Mouse (Mus musculus): ENCODE measurements at regions not wholly inside any gene's neighbourhood (a gene's known extent, or its start where the extent isn't known, plus 50 kb on each side); places are given as distances from the start of the nearest gene placed in this dataset.

DNA sequence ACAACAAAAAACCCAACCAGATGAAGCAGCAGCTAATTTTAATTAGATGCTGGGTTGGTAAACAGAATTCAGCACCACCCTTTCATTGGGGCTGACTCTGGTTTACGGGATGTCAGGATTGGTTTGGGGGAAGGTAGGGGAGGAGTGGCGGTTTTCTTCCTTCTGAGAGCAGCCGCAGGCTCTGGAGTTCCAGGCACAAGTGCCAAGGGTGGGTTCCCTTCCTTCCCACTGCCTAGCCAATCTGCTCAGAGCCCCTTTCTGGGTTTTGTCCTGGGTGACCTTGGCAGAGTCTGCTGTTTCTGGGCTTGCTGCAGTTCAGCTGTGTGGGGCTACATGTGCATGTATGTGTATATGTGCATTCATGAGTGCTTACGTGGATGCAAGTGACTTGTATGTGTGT lies 260.5 kb upstream of the Gm4791 start:
- Histone ChIP-seq H3K4me3 (no peak overlapping the region), H3K27me3 (ENCODE audit: control insufficient read depth, insufficient read depth, insufficient read length) (no peaks in the 10 kb centered on the region), H3K36me3 (ENCODE audit: control insufficient read depth, insufficient read depth) (no peaks in the 10 kb centered on the region), H3ac (ENCODE audit: control insufficient read depth, insufficient read length) (no peak overlapping the region), H3K79me2 (ENCODE audit: control insufficient read depth, insufficient read depth) (no peaks in the 10 kb centered on the region), H3K4me2 (ENCODE audit: low read depth) (no peak overlapping the region)
- TF ChIP-seq TCF12 (IDR thresholded peaks at IDR 0.05; ENCODE audit: insufficient read depth, poor library complexity, severe bottlenecking) (no peak), E2F4 (IDR thresholded peaks at IDR 0.05; ENCODE audit: insufficient read depth) (no peak), REST (IDR thresholded peaks at IDR 0.05; ENCODE audit: insufficient read depth, insufficient read length) (no peak), MYOG (IDR thresholded peaks at IDR 0.05; ENCODE audit: control insufficient read depth in 1 of 3, insufficient read depth in 1 of 3, insufficient read length in 2 of 3, low read depth in 2 of 3) (no peak), POLR2A (IDR thresholded peaks at IDR 0.05; ENCODE audit: insufficient read length, low read depth) (no peak), MYOD1 (IDR thresholded peaks at IDR 0.05; ENCODE audit: control insufficient read depth in 1 of 3, insufficient read length in 2 of 3, low read depth in 2 of 3) (no peak), SRF (IDR thresholded peaks at IDR 0.05; ENCODE audit: control insufficient read depth, insufficient read length, low read depth) (no peak), USF1 (IDR thresholded peaks at IDR 0.05; ENCODE audit: low read depth) (no peak), TCF3 (IDR thresholded peaks at IDR 0.05; ENCODE audit: insufficient read length, low read depth) (no peak), POLR2AphosphoS2 (IDR thresholded peaks at IDR 0.05; ENCODE audit: insufficient read length, low read depth) (no peak), CEBPB (IDR thresholded peaks at IDR 0.05; ENCODE audit: insufficient read depth, poor library complexity, severe bottlenecking) (no peak), MAX (IDR thresholded peaks at IDR 0.05; ENCODE audit: low read depth) (no peak)

DNA sequence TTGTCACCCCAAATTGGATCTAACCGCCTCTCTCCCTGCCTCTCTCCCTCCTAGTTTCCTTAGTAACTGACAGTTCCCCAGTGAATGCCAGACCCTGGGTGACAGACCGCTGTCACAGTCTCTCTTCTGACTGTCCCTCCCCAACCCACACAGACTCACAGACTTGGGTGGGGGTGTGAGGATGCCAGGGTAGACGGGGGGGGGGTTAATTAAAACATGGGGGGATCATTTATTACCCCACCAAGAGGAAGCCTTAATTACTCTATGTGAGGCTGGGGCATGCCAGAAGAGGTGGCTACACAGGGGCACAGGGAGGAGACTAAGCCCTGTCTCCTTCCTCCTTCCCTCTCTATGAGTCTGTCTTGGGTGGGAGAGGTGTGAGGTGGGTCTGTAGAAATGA lies 261.1 kb upstream of the Gm4791 start:
- Histone ChIP-seq H3K27me3 (ENCODE audit: control insufficient read depth, insufficient read depth, insufficient read length) (no peaks in the 10 kb centered on the region), H3K36me3 (ENCODE audit: control insufficient read depth, insufficient read depth) (no peaks in the 10 kb centered on the region), H3ac (ENCODE audit: control insufficient read depth, insufficient read length) (no peak overlapping the region), H3K4me3 (no peak overlapping the region), H3K4me2 (ENCODE audit: low read depth) (no peak overlapping the region), H3K79me2 (ENCODE audit: control insufficient read depth, insufficient read depth) (no peaks in the 10 kb centered on the region)
- TF ChIP-seq CEBPB (IDR thresholded peaks at IDR 0.05; ENCODE audit: insufficient read depth, poor library complexity, severe bottlenecking) (no peak), MYOG (IDR thresholded peaks at IDR 0.05; ENCODE audit: control insufficient read depth in 1 of 3, insufficient read depth in 1 of 3, insufficient read length in 2 of 3, low read depth in 2 of 3) (no peak)

DNA sequence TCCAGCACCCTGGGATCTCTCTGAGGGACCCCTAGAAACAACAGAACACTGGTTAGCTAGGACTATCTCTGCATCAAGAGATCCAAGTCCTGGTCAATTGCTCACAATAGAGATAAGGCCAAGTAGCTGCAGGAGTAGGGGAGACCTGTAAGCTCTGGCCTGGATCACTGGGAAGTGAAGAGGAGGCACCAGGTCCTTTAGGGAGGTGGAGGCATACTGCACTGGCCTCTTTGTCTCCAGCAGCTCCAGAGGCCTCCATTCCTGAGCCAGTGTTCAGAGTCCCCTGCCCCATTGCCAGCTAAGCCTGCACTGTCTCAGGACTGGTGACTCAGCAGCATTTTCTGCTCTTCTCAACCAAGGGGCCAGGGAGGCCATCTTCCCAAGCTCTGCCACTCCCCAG lies 262.3 kb upstream of the Gm4791 start:
- H3K4me2 ChIP-seq (ENCODE audit: low read depth) = no peak overlapping the region
- H3ac ChIP-seq (ENCODE audit: control insufficient read depth, insufficient read length) = no peak overlapping the region
- H3K27me3 ChIP-seq (ENCODE audit: control insufficient read depth, insufficient read depth, insufficient read length) = no peaks in the 10 kb centered on the region
- H3K79me2 ChIP-seq (ENCODE audit: control insufficient read depth, insufficient read depth) = no peaks in the 10 kb centered on the region
- no peak overlapping the region for H3K4me3 ChIP-seq
- H3K36me3 ChIP-seq (ENCODE audit: control insufficient read depth, insufficient read depth) = no peaks in the 10 kb centered on the region
- TF ChIP-seq SRF (IDR thresholded peaks at IDR 0.05; ENCODE audit: control insufficient read depth, insufficient read length, low read depth) (no peak), TCF12 (IDR thresholded peaks at IDR 0.05; ENCODE audit: insufficient read depth, poor library complexity, severe bottlenecking) (no peak), MYOG (IDR thresholded peaks at IDR 0.05; ENCODE audit: control insufficient read depth in 1 of 3, insufficient read depth in 1 of 3, insufficient read length in 2 of 3, low read depth in 2 of 3) (no peak), CEBPB (IDR thresholded peaks at IDR 0.05; ENCODE audit: insufficient read depth, poor library complexity, severe bottlenecking) (no peak), POLR2AphosphoS2 (IDR thresholded peaks at IDR 0.05; ENCODE audit: insufficient read length, low read depth) (no peak), REST (IDR thresholded peaks at IDR 0.05; ENCODE audit: insufficient read depth, insufficient read length) (no peak), MYOD1 (IDR thresholded peaks at IDR 0.05; ENCODE audit: control insufficient read depth in 1 of 3, insufficient read length in 2 of 3, low read depth in 2 of 3) (no peak), MAX (IDR thresholded peaks at IDR 0.05; ENCODE audit: low read depth) (no peak), E2F4 (IDR thresholded peaks at IDR 0.05; ENCODE audit: insufficient read depth) (no peak), USF1 (IDR thresholded peaks at IDR 0.05; ENCODE audit: low read depth) (no peak), POLR2A (IDR thresholded peaks at IDR 0.05; ENCODE audit: insufficient read length, low read depth) (no peak), TCF3 (IDR thresholded peaks at IDR 0.05; ENCODE audit: insufficient read length, low read depth) (no peak)

DNA sequence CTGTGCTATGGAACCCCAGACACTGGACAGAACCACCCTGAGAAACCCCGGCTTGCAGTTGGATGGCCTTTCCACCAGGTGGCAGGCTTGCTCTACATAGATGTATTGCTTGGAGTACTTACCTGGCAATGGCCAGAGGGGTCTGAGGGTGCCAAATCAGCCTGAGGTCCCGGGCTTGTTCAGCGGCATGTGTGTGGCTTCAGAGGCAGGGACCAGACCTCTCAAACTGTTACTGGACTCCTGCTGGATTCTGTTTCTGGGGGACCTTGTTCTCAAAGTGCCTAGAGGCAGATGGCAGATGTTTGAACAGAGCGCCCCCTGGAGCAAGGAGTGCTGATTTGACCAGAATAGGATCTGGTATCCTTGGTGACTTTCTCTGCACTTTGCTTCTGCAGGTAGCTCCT lies 262.9 kb upstream of the Gm4791 start:
- Histone ChIP-seq H3K4me3 (no peak overlapping the region), H3K36me3 (ENCODE audit: control insufficient read depth, insufficient read depth) (no peaks in the 10 kb centered on the region), H3ac (ENCODE audit: control insufficient read depth, insufficient read length) (no peak overlapping the region), H3K4me2 (ENCODE audit: low read depth) (no peak overlapping the region), H3K79me2 (ENCODE audit: control insufficient read depth, insufficient read depth) (no peaks in the 10 kb centered on the region), H3K27me3 (ENCODE audit: control insufficient read depth, insufficient read depth, insufficient read length) (no peaks in the 10 kb centered on the region)
- TF ChIP-seq MYOD1 (IDR thresholded peaks at IDR 0.05; ENCODE audit: control insufficient read depth in 1 of 3, insufficient read length in 2 of 3, low read depth in 2 of 3) (no peak), REST (IDR thresholded peaks at IDR 0.05; ENCODE audit: insufficient read depth, insufficient read length) (no peak), POLR2A (IDR thresholded peaks at IDR 0.05; ENCODE audit: insufficient read length, low read depth) (no peak), CEBPB (IDR thresholded peaks at IDR 0.05; ENCODE audit: insufficient read depth, poor library complexity, severe bottlenecking) (no peak), POLR2AphosphoS2 (IDR thresholded peaks at IDR 0.05; ENCODE audit: insufficient read length, low read depth) (no peak), TCF12 (IDR thresholded peaks at IDR 0.05; ENCODE audit: insufficient read depth, poor library complexity, severe bottlenecking) (no peak), USF1 (IDR thresholded peaks at IDR 0.05; ENCODE audit: low read depth) (no peak), E2F4 (IDR thresholded peaks at IDR 0.05; ENCODE audit: insufficient read depth) (no peak), MYOG (IDR thresholded peaks at IDR 0.05; ENCODE audit: control insufficient read depth in 1 of 3, insufficient read depth in 1 of 3, insufficient read length in 2 of 3, low read depth in 2 of 3) (no peak), SRF (IDR thresholded peaks at IDR 0.05; ENCODE audit: control insufficient read depth, insufficient read length, low read depth) (no peak), TCF3 (IDR thresholded peaks at IDR 0.05; ENCODE audit: insufficient read length, low read depth) (no peak), MAX (IDR thresholded peaks at IDR 0.05; ENCODE audit: low read depth) (no peak)

DNA sequence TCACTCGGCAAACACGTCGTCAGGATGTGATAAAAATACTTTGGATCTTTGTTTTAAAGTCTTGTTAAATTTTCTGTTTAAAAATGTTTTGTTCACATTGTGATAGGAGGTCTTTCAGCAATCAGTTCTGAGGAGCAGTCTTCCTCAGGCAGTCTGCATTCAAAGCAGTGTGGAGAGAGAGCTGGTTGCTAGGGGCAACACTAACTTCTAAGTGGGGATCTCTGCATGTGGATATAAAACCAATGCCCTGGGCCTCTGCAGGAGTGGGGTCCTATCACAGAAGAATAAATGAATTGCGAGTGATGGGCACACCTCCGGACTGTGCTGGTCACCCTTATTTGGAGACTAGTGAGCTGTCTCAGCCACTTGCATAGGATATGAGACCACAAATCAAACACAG lies 270.1 kb upstream of the Gm4791 start:
- Histone ChIP-seq H3K4me2 (ENCODE audit: low read depth) (no peak overlapping the region), H3ac (ENCODE audit: control insufficient read depth, insufficient read length) (no peak overlapping the region), H3K36me3 (ENCODE audit: control insufficient read depth, insufficient read depth) (no peaks in the 10 kb centered on the region), H3K79me2 (ENCODE audit: control insufficient read depth, insufficient read depth) (no peaks in the 10 kb centered on the region), H3K27me3 (ENCODE audit: control insufficient read depth, insufficient read depth, insufficient read length) (no peaks in the 10 kb centered on the region), H3K4me3 (no peak overlapping the region)
- TF ChIP-seq E2F4 (IDR thresholded peaks at IDR 0.05; ENCODE audit: insufficient read depth) (no peak), SRF (IDR thresholded peaks at IDR 0.05; ENCODE audit: control insufficient read depth, insufficient read length, low read depth) (no peak)
